Mouse (Mus musculus) kidney, adult 10 weeks (tissue): ENCODE measurements around the gene Defb33. TPM values are rescaled to one million over a fixed set of nuclear protein-coding genes. Genes with fewer than 3 reads are reported as not detected.

Source experiments
- polyA plus RNA-seq: library from polyadenylated mRNA; stranded (reverse); fragments of 350-450 nt; fragmentation: Illumina TruSeq; extraction: RNeasy Lipid Tissue Mini Kit (QIAGEN cat#74804); gene quantifications from one replicate; pipeline ENCODE4 v1.2.3, GENCODE M21; 2014; ENCODE audit warnings: low read depth, low replicate concordance

Gene Defb33
- not detected for polyA plus RNA-seq

DNA sequence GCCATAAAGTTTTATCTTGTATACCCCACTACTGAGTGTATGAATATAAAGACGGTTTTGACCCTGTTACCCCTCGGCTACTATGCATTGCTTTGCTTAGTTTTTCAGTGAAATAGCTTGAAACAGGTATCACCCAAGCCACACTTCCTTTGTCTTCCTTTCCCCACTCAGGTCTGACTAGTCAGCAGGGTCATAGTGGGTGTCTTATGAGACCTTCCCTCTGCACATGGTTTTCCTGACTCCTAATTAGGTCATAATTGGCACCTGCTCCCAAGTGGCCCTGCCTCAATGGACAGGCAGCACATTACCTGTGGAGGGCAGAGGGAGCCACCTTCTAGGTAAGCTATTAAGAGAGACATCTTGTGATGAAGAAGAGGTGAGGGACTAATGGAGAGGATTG is at the start of gene Defb33:
Gene Defb33, plus strand, starts transcription at position 301 of the 400 bp plus-strand sequence.

DNA sequence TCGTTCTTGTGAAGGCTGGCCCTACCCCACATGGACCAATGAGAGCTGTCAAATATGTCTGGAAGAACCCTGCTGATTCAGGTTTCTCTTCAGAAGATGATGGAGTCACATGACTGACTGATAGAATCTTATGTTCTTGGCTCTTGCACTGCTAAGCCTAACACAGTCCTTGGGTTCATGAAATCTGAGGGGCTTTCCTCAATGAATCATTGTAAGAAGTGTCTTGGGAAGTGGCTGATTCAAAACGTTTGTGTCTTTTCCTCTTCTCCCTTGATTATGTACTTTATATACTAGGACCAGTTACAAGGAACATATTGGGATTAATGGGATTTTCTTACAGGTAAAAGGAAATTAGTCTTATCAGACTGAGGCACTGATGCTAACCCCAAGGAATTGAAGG is 10.1 kb downstream of the Defb33 start, which contains the start of gene Gm15056:
Gene Gm15056, minus strand, starts transcription at position 101 of the 400 bp plus-strand sequence.

DNA sequence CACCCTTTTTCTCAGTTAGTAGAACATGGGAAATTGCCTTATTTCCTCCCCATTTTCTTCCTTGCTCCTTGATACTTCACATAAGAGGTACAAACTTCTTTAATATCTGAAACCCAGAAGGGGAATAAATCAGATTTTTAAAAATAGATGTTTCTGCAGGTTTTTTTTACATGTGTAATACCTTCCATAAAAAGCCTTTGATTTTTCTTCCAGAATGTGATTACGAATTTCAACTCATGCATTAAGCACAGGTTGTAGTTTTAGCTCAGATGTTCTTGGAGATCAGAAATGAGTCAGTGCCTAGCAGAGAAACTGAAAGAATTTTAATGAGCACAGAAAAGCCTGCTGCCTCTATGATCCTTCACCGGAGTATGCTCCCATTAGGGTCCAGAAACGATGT is 29.5 kb downstream of the Defb33 start, which contains the start of gene Gm6040:
Gene Gm6040, minus strand, starts transcription at position 101 of the 400 bp plus-strand sequence.

GRCm38 (mm10) chr8:20944610-20945009 is 52.1 kb downstream of the Defb33 start, which contains the start of gene AY761185:
TSS of gene AY761185 (minus strand) at chr8:20944710.

Other genes starting within 250 kb of the Defb33 start
- gene Gm15056, start 10.0 kb downstream of the Defb33 start, polyA plus RNA-seq: not detected
- gene Gm6040, start 29.4 kb downstream of the Defb33 start, polyA plus RNA-seq: not detected
- gene AY761185, start 52.0 kb downstream of the Defb33 start, polyA plus RNA-seq: not detected
- gene Defa21, start 132.9 kb downstream of the Defb33 start, polyA plus RNA-seq: not detected
- gene Defa23, start 162.4 kb downstream of the Defb33 start, polyA plus RNA-seq: not detected
- gene Defa35, start 172.4 kb downstream of the Defb33 start, polyA plus RNA-seq: not detected
- not detected for gene Defa25, start 191.8 kb downstream of the Defb33 start, polyA plus RNA-seq
- gene Gm14851, start 203.4 kb downstream of the Defb33 start, polyA plus RNA-seq: not detected
- not detected for gene Defa30, start 242.0 kb downstream of the Defb33 start, polyA plus RNA-seq